Mouse (Mus musculus): Measurements from ENCODE around the gene Gfral. TPM values are rescaled to one million over a fixed set of nuclear protein-coding genes. Genes with fewer than 3 reads are reported as not detected.

Gfral gene
- not detected in 4 replicates for total RNA-seq (2023; ENCODE audit: inconsistent age)

GRCm38 (mm10) chr9:76213557-76213956 lies at the start of gene Gfral:
TSS of gene Gfral (minus strand) at chr9:76213657.

Other genes with a start within 250 kb of the Gfral start
- gene Hmgcll1, start 198.8 kb downstream of the Gfral start, total RNA-seq (2023; ENCODE audit: inconsistent age), result 0.48 to 1.2 TPM (median 0.75 TPM) in 4 replicates
- 2.0 to 9.8 TPM (median 3.3 TPM) in 4 replicates for gene Hcrtr2, start 110.2 kb upstream of the Gfral start, total RNA-seq (2023; ENCODE audit: inconsistent age)

Measured in B cell, adult (primary cell).